Mouse (Mus musculus) forebrain, postnatal 0 days (tissue): ENCODE results near the gene Rtn2. TPM values are rescaled to one million over a fixed set of nuclear protein-coding genes. Genes with fewer than 3 reads are reported as not detected.

Experiments used
- ATAC-seq: fragments of 200-750 bp; cut with Nextera tagmentation; 2 replicates; pipeline ENCODE4 v1.8.0; 2017; ENCODE audit warnings: mild to moderate bottlenecking, moderate library complexity
- DNase-seq: peaks from one replicate; pipeline ENCODE4 v3.0.0-alpha.2; 2015
- H3K27ac ChIP-seq: fragments of 300-500 bp; sonication (generic); 2 replicates; pipeline ENCODE4 v1.5.1; 2014; ENCODE audit warnings: low read depth, mild to moderate bottlenecking, antibody characterized with exemption, low read length, moderate library complexity, mixed read lengths
- H3K27me3 ChIP-seq: fragments of 300-500 bp; sonication (generic); 2 replicates; pipeline ENCODE4 v1.6.1; 2014; ENCODE audit warnings: mild to moderate bottlenecking, low read length, mixed read lengths; ENCODE audit not compliant: insufficient read depth
- H3K36me3 ChIP-seq: fragments of 300-500 bp; sonication (generic); 2 replicates; pipeline ENCODE4 v1.6.1; 2014; ENCODE audit warnings: mild to moderate bottlenecking, moderate library complexity; ENCODE audit not compliant: insufficient read depth
- H3K4me1 ChIP-seq: fragments of 300-500 bp; sonication (generic); 2 replicates; pipeline ENCODE4 v1.6.1; 2014; ENCODE audit warnings: antibody characterized with exemption; ENCODE audit not compliant: insufficient read depth
- H3K4me2 ChIP-seq: fragments of 300-500 bp; sonication (generic); 2 replicates; pipeline ENCODE4 v1.6.1; 2014; ENCODE audit warnings: low read depth, mild to moderate bottlenecking, moderate library complexity
- H3K4me3 ChIP-seq: fragments of 300-500 bp; sonication (generic); 2 replicates; pipeline ENCODE4 v1.5.1; 2014; ENCODE audit warnings: low read depth, low read length, mixed read lengths
- H3K9ac ChIP-seq: fragments of 300-500 bp; sonication (generic); 2 replicates; pipeline ENCODE4 v1.6.1; 2014; ENCODE audit warnings: mild to moderate bottlenecking
- H3K9me3 ChIP-seq: fragments of 300-500 bp; sonication (generic); 2 replicates; pipeline ENCODE4 v1.6.1; 2016; ENCODE audit warnings: low read length
- CTCF ChIP-seq: sonication (generic); IDR thresholded peaks from 2 replicates; pipeline ENCODE4 v1.5.1; 2016; ENCODE audit warnings: antibody characterized with exemption, control low read depth, low read depth
- WGBS: fragments of 180-500 bp; shearing (Covaris S2); extraction: QIAGEN DNeasy Blood & Tissue Kit; methylation state at CpG from one replicate; pipeline ENCODE4 v1.1.7; 2014; 5-methylcytosine and 5-hydroxymethylcytosine counted together
- polyA plus RNA-seq: library from polyadenylated mRNA; unstranded; fragments of >200 nt; fragmentation: Nextera tagmentation; extraction: Ambion mirVana; gene quantifications from 2 replicates; pipeline ENCODE4 v1.2.1, GENCODE M21; 2015
- total RNA-seq: library from RNA; depleted of rRNA; stranded (reverse); fragments of >200 nt; gene quantifications from 2 replicates; pipeline ENCODE4 v1.2.3, GENCODE M21; 2014

Rtn2 gene
- total and polyA plus RNA-seq, 2 experiments from 2014 or later, result 126 to 154 TPM

- Histone ChIP-seq H3K4me3 (peak overlapping the region; percentile 67), H3K9me3 (no peaks in the 10 kb centered on the region), H3K4me1 (peaks cover 5% of the 10 kb centered on the region; the same call in 1 of the 2 replicates), H3K27ac (peak overlapping the region; percentile 75), H3K36me3 (no peaks in the 10 kb centered on the region), H3K27me3 (no peaks in the 10 kb centered on the region), H3K4me2 (peak overlapping the region; percentile 90), H3K9ac (peak overlapping the region; percentile 78)
- ATAC-seq (peak; percentile 85), DNase-seq (peak; percentile 85)
- TF ChIP-seq CTCF, result 0 out of 2 replicates have a peak, but pooled peaks have one; percentile 6
- WGBS, result 2% methylated on average over 52 of the region's 52 CpGs
These were observed 50.4 kb downstream of the Rtn2 start for GRCm38 (mm10) chr7:19332709-19333352.

- H3K4me2 ChIP-seq, result no peak overlapping the region
- H3K27ac ChIP-seq, result no peak overlapping the region
- no peaks in the 10 kb centered on the region for H3K27me3 ChIP-seq
- H3K36me3 ChIP-seq, result no peaks in the 10 kb centered on the region
- DNase-seq, result no peak
- WGBS, result 47% methylated on average over 3 of the region's 3 CpGs
- H3K9me3 ChIP-seq, result no peaks in the 10 kb centered on the region
- H3K4me3 ChIP-seq, result no peak overlapping the region
- ATAC-seq, result no peak
- no peak for TF ChIP-seq CTCF
- H3K9ac ChIP-seq, result no peak overlapping the region
- peaks cover 5% of the 10 kb centered on the region; the same call in 1 of the 2 replicates for H3K4me1 ChIP-seq
These were observed 53.2 kb downstream of the Rtn2 start for GRCm38 (mm10) chr7:19335583-19335982.

GRCm38 (mm10) chr7:19337122-19337521, 54.7 kb downstream of the Rtn2 start:
- ATAC-seq (no peak), DNase-seq (no peak)
- Histone ChIP-seq H3K9ac (no peak overlapping the region), H3K4me2 (no peak overlapping the region), H3K4me1 (peaks cover 9% of the 10 kb centered on the region; the same call in 1 of the 2 replicates), H3K27ac (no peak overlapping the region), H3K4me3 (no peak overlapping the region), H3K36me3 (no peaks in the 10 kb centered on the region), H3K27me3 (no peaks in the 10 kb centered on the region), H3K9me3 (no peaks in the 10 kb centered on the region)
- TF ChIP-seq CTCF, result no peak
- WGBS, result 68% methylated on average over 10 of the region's 10 CpGs

- H3K4me2 ChIP-seq, result no peak overlapping the region
- no peak for ATAC-seq
These were observed 55.6 kb downstream of the Rtn2 start for GRCm38 (mm10) chr7:19338060-19338459.

GRCm38 (mm10) chr7:19338596-19338995, 56.2 kb downstream of the Rtn2 start:
- Histone ChIP-seq H3K4me3 (no peak overlapping the region), H3K9ac (no peak overlapping the region), H3K4me1 (peaks cover 5% of the 10 kb centered on the region; the same call in 1 of the 2 replicates), H3K9me3 (no peaks in the 10 kb centered on the region), H3K27me3 (no peaks in the 10 kb centered on the region), H3K27ac (no peak overlapping the region), H3K36me3 (no peaks in the 10 kb centered on the region), H3K4me2 (no peak overlapping the region)
- ATAC-seq (no peak), DNase-seq (no peak)
- no peak for TF ChIP-seq CTCF
- WGBS, result 64% methylated on average over 7 of the region's 7 CpGs

More at GRCm38 (mm10) chr7:19338060-19338459, 55.6 kb downstream of the Rtn2 start:
- H3K27me3 ChIP-seq, result no peaks in the 10 kb centered on the region
- H3K4me3 ChIP-seq, result no peak overlapping the region
- H3K4me1 ChIP-seq, result peaks cover 5% of the 10 kb centered on the region; the same call in 1 of the 2 replicates
- no peak for DNase-seq
- TF ChIP-seq CTCF, result no peak
- H3K36me3 ChIP-seq, result no peaks in the 10 kb centered on the region
- no peaks in the 10 kb centered on the region for H3K9me3 ChIP-seq
- 69% methylated on average over 2 of the region's 2 CpGs for WGBS
- no peak overlapping the region for H3K9ac ChIP-seq
- no peak overlapping the region for H3K27ac ChIP-seq

- no peak for TF ChIP-seq CTCF
- Histone ChIP-seq H3K27me3 (no peaks in the 10 kb centered on the region), H3K4me2 (peak overlapping the region; percentile 94), H3K9me3 (no peaks in the 10 kb centered on the region), H3K4me1 (peaks cover 19% of the 10 kb centered on the region), H3K4me3 (peak overlapping the region; percentile 41; the same call in 1 of the 2 replicates), H3K36me3 (no peaks in the 10 kb centered on the region), H3K27ac (no peak overlapping the region), H3K9ac (no peak overlapping the region)
- no peak for ATAC-seq
- DNase-seq, result no peak
- 27% methylated on average over 10 of the region's 10 CpGs for WGBS
These were observed 58.8 kb downstream of the Rtn2 start for GRCm38 (mm10) chr7:19341250-19341649.

- Histone ChIP-seq H3K36me3 (no peaks in the 10 kb centered on the region), H3K27me3 (no peaks in the 10 kb centered on the region), H3K4me2 (peak overlapping the region; percentile 94), H3K4me3 (peak overlapping the region; percentile 41), H3K4me1 (peaks cover 19% of the 10 kb centered on the region), H3K9ac (peak overlapping the region; percentile 41), H3K9me3 (no peaks in the 10 kb centered on the region), H3K27ac (no peak overlapping the region)
- no peak for TF ChIP-seq CTCF
- WGBS, result under 1% methylated on average over 41 of the region's 41 CpGs
- no peak for DNase-seq
- ATAC-seq, result no peak
These were observed 59.5 kb downstream of the Rtn2 start for GRCm38 (mm10) chr7:19341761-19342409.
